Mouse (Mus musculus): ENCODE measurements at regions not wholly inside any gene's neighbourhood (a gene's known extent, or its start where the extent isn't known, plus 50 kb on each side); places are given as distances from the start of the nearest gene placed in this dataset.

DNA sequence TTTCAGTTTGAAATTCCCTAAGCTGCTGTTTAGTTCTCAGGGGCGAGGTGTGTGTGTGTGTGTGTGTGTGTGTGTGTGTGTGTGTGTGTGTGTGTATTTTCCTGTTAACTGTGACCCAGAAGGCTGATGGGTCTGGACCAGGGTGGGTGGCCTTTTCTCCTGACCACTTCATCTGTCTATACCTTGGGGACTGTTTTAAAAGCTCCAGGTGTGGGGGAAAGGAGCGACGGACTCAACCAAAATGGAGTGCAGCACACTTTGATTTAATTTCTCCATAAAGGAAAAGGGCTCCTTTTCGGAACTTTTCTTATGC is 103.9 kb downstream of the Zfp281 start:
- TF ChIP-seq CTCF (IDR thresholded peaks at IDR 0.05; ENCODE audit: borderline replicate concordance, insufficient read depth, low read length) = no peak
- no peak for TF ChIP-seq POLR2A (IDR thresholded peaks at IDR 0.05; ENCODE audit: low read depth, low read length)
